Mouse (Mus musculus) midbrain, embryonic 14.5 days (tissue): ENCODE measurements around the gene Ctrc. TPM values are rescaled to one million over a fixed set of nuclear protein-coding genes. Genes with fewer than 3 reads are reported as not detected.
A peak's percentile ranks its signal among the peaks of the same experiment; 100 is the strongest.

Experiments
- ATAC-seq: fragments of 200-750 bp; cut with Nextera tagmentation; 2 replicates; pipeline ENCODE4 v1.8.0; 2017; ENCODE audit warnings: moderate number of reproducible peaks, moderate library complexity; ENCODE audit not compliant: low FRiP score, low TSS enrichment
- DNase-seq: peaks from one replicate; pipeline ENCODE4 v3.0.0-alpha.2; 2015
- H3K27ac ChIP-seq: fragments of 300-500 bp; sonication (generic); replicated peaks from 2 replicates; pipeline ENCODE4 v1.5.1; 2014; ENCODE audit warnings: mild to moderate bottlenecking, low read depth, low read length, moderate library complexity
- H3K27me3 ChIP-seq: fragments of 300-500 bp; sonication (generic); 2 replicates; pipeline ENCODE4 v1.6.1; 2014; ENCODE audit warnings: low read length, control low read depth, mixed read lengths; ENCODE audit not compliant: control insufficient read depth, insufficient read depth
- H3K36me3 ChIP-seq: fragments of 300-500 bp; sonication (generic); 2 replicates; pipeline ENCODE4 v1.6.1; 2014; ENCODE audit warnings: low read length, control low read depth; ENCODE audit not compliant: control insufficient read depth, insufficient read depth
- H3K4me1 ChIP-seq: fragments of 300-500 bp; sonication (generic); 2 replicates; pipeline ENCODE4 v1.6.1; 2014; ENCODE audit warnings: mild to moderate bottlenecking, antibody characterized with exemption, low read length, control low read depth; ENCODE audit not compliant: control insufficient read depth, insufficient read depth
- H3K4me2 ChIP-seq: fragments of 300-500 bp; sonication (generic); 2 replicates; pipeline ENCODE4 v1.6.1; 2014; ENCODE audit warnings: mild to moderate bottlenecking, low read length, moderate library complexity
- H3K4me3 ChIP-seq: fragments of 300-500 bp; sonication (generic); replicated peaks from 2 replicates; pipeline ENCODE4 v1.5.1; 2014; ENCODE audit warnings: low read depth, low read length
- H3K9ac ChIP-seq: fragments of 300-500 bp; sonication (generic); replicated peaks from 2 replicates; pipeline ENCODE4 v1.6.1; 2014; ENCODE audit warnings: mild to moderate bottlenecking, low read length, moderate library complexity
- H3K9me3 ChIP-seq: fragments of 300-500 bp; sonication (generic); 2 replicates; pipeline ENCODE4 v1.6.1; 2016; ENCODE audit warnings: low read length, control low read depth, mixed read lengths; ENCODE audit not compliant: control insufficient read depth
- WGBS: fragments of 180-500 bp; shearing (Covaris S2); extraction: QIAGEN DNeasy Blood & Tissue Kit; methylation state at CpG from one replicate; pipeline ENCODE4 v1.1.7; 2014; 5-methylcytosine and 5-hydroxymethylcytosine counted together
- polyA plus RNA-seq: library from polyadenylated mRNA; unstranded; fragments of >200 nt; fragmentation: Nextera tagmentation; extraction: Ambion mirVana; gene quantifications from 2 replicates; pipeline ENCODE4 v1.2.1, GENCODE M21; 2014

The Ctrc gene
- polyA plus RNA-seq, 1 experiment from 2014 or later = not detected

DNA sequence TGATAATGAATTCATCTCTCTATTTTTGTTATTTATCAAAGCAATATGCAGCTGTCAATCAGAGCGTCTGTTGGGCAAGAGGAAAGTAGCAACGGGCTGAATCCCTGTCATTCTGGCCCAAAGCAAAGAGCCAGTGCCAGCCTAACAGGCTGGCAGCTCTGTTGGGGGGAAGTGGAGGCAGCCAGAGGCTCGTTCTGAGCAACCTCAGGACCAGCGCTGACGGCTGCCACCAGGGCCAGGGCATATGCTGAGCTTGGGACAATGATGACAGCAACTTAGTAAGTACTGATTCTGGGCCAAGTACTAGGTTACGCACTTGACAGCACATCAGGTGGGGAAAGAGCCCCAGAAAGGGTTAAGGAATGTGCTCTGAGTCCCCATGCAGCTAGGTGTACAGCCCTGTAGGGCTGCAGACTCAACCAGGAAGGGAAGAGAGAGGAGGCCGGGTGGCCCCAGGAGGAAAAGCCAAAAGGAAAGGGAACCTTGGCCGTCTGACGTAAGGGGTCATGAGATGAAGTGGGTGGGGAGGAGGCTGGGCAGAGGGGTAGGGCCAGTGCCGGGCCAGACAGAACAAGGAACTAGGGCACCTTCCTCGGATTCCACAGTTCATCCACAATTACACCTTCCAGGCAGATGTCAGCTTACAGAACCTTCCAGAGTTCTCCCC lies 24.6 kb upstream of the Ctrc start:
- Histone ChIP-seq H3K9ac (peak overlapping the region; percentile 20; the same call in 1 of the 2 replicates), H3K27me3 (no peaks in the 10 kb centered on the region), H3K9me3 (no peaks in the 10 kb centered on the region), H3K4me3 (no peak overlapping the region), H3K4me2 (peak overlapping the region; percentile 92; the same call in 1 of the 2 replicates), H3K4me1 (peaks cover 60% of the 10 kb centered on the region), H3K36me3 (0 out of 2 replicates have a peak, but pooled peaks cover 4% of the 10 kb centered on the region), H3K27ac (no peak overlapping the region)
- no peak for DNase-seq
- no peak for ATAC-seq
- WGBS = 62% methylated on average over 11 of the region's 11 CpGs

DNA sequence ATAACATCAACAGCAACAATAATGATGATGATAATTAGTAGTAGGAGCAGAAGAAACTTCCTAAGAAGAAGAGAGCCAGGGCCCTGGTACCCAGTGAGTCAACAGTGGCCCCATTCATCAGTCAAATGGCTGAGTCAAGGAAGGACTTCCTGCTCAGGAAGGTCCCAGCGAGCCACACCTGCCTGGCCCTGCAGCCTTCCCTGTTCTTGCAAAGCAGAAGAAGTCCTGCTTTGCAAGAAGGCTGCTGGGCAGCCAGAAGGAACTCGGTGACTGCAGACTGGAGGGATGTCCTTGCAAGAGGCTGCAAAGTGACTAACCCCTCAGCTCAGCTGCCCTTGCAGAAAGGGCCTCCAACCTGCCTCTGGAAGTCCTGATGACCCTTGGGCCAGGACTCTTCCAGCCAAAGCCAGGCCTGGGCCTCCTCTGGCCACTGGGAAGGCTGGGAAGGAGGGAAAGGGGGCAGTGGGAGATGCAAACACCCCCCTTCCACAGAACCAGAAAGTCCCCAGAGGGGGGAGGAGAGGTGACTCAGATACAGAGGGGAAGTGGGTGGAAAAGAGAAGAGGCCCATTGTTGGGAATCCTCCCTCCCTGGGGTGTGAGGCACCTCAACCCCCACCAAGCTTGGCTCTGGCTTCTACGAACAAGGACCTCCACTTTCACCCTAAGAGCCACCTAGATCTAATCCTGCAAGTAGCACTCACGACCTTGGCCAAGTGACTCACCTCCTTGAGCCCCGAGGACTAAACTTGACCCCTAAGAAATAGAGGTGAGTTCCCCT lies 23.5 kb upstream of the Ctrc start:
- no peaks in the 10 kb centered on the region for H3K27me3 ChIP-seq
- H3K4me2 ChIP-seq = no peak overlapping the region
- H3K4me1 ChIP-seq = peaks cover 53% of the 10 kb centered on the region
- H3K36me3 ChIP-seq = 0 out of 2 replicates have a peak, but pooled peaks cover 4% of the 10 kb centered on the region
- H3K4me3 ChIP-seq = no peak overlapping the region
- no peak overlapping the region for H3K9ac ChIP-seq
- DNase-seq = no peak
- no peak for ATAC-seq
- H3K9me3 ChIP-seq = no peaks in the 10 kb centered on the region
- H3K27ac ChIP-seq = no peak overlapping the region
- 82% methylated on average over 5 of the region's 5 CpGs for WGBS

DNA sequence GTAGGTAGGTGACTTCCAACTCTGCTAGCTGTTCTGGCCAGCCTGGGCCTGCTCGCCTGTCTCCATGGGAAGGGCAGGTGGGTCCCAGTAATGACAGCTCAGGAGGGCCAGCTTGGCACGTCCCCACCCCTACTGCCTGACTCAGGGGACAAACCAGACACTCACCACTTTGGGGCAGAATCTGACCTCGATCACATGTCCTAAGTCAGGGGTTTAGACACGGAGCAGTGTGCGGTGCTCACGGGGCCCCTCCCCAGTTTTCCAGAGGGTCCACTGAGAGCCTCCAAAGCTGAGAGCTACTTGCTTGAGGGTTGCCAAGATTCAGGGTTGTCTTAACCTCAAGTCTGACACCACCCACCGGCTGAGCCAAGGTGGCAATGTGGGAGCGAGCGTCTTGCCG lies 21.9 kb upstream of the Ctrc start:
- WGBS = 80% methylated on average over 10 of the region's 10 CpGs
- H3K9me3 ChIP-seq = no peaks in the 10 kb centered on the region
- H3K4me2 ChIP-seq = no peak overlapping the region
- H3K27me3 ChIP-seq = no peaks in the 10 kb centered on the region
- ATAC-seq (no peak), DNase-seq (no peak)
- peaks cover 43% of the 10 kb centered on the region for H3K4me1 ChIP-seq
- peak overlapping the region; percentile 77 for H3K27ac ChIP-seq
- H3K4me3 ChIP-seq = no peak overlapping the region
- no peak overlapping the region for H3K9ac ChIP-seq
- H3K36me3 ChIP-seq = 0 out of 2 replicates have a peak, but pooled peaks cover 4% of the 10 kb centered on the region

DNA sequence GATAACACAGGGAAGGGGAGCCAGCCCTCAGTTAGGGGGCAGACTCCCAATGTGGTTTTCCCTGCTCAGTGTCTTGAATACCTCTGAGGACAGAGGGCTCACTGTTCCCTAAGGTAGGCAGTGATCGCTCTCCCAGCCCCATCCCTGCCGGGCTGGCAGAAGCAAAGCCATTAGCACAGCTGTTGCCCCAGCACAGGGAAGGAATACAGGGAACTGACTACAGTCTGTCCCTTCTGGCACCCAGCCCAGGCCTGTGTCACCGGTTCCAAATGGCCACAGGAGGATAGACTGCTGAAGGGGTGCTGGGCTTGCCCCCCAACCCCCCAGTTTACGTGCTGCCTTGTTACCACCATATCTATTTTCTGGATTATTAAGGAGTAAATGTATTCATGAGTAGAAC lies 21.3 kb upstream of the Ctrc start:
- Histone ChIP-seq H3K4me1 (peaks cover 38% of the 10 kb centered on the region), H3K4me2 (peak overlapping the region; percentile 20), H3K27ac (peak overlapping the region; percentile 77), H3K36me3 (0 out of 2 replicates have a peak, but pooled peaks cover 4% of the 10 kb centered on the region), H3K9ac (no peak overlapping the region), H3K4me3 (no peak overlapping the region), H3K9me3 (no peaks in the 10 kb centered on the region), H3K27me3 (no peaks in the 10 kb centered on the region)
- DNase-seq (peak; percentile 82), ATAC-seq (peak; percentile 55; the same call in 1 of the 2 replicates)
- 19% methylated on average over 4 of the region's 4 CpGs for WGBS

DNA sequence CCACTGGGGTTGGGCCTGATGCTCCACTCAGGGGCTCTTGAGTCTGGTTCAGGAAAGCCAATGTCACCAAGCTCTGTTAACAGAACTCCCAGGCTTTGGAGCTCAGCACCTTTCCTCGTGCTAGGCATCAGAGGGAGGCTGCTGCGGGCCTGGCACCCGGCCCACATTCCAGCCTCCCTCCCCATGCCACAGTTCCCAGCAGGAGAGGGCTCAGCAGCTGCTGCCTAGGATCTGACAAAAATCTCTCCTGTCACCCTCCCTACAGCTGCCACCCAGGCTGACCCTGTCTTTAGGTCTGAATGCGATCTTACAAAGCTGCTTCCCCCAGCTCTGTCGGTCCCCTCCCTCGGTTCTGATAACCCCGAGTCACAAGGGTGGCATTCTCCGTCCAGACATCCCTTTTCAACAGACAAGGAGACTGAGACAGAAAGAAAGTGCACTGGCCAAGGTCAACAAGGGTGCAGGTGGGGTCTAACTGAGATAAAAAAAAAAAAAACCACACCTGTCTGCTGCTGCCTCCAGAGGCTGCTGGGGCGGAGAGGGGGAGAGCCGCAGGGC lies 20.9 kb upstream of the Ctrc start:
- ATAC-seq = peak; percentile 44
- H3K4me1 ChIP-seq = peaks cover 33% of the 10 kb centered on the region

DNA sequence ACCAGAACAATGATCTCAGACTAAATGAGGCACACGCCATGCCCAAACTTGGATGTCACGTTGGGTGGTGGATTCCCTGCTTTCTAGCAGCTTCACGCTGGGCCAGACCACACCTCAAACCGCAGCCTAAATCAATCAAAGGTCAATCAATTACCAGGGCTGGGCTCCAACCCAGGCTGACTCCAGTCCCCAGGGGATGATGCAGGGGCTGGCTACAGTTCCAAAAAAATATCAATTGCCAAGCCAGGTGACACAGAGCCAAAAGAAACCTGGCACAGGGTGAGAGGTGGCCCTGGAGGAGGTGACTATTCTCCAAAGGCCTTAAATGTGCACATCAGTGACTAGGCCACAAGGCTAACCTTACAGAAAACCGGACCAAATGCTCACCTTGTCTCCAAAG lies 19.4 kb upstream of the Ctrc start:
- H3K4me3 ChIP-seq = no peak overlapping the region
- H3K9ac ChIP-seq = no peak overlapping the region
- H3K27ac ChIP-seq = no peak overlapping the region
- no peak for ATAC-seq
- H3K27me3 ChIP-seq = no peaks in the 10 kb centered on the region
- peaks cover 19% of the 10 kb centered on the region for H3K4me1 ChIP-seq
- no peaks in the 10 kb centered on the region for H3K9me3 ChIP-seq
- WGBS = 94% methylated on average over 5 of the region's 5 CpGs
- no peak overlapping the region for H3K4me2 ChIP-seq
- DNase-seq = no peak
- peaks cover 10% of the 10 kb centered on the region for H3K36me3 ChIP-seq

More for the DNA sequence above, 20.9 kb upstream of the Ctrc start:
- Histone ChIP-seq H3K4me2 (peak overlapping the region; percentile 20), H3K9ac (no peak overlapping the region), H3K27me3 (no peaks in the 10 kb centered on the region), H3K4me3 (no peak overlapping the region), H3K27ac (peak overlapping the region; percentile 77), H3K36me3 (0 out of 2 replicates have a peak, but pooled peaks cover 4% of the 10 kb centered on the region), H3K9me3 (no peaks in the 10 kb centered on the region)
- WGBS = 16% methylated on average over 10 of the region's 10 CpGs
- peak; percentile 70 for DNase-seq

DNA sequence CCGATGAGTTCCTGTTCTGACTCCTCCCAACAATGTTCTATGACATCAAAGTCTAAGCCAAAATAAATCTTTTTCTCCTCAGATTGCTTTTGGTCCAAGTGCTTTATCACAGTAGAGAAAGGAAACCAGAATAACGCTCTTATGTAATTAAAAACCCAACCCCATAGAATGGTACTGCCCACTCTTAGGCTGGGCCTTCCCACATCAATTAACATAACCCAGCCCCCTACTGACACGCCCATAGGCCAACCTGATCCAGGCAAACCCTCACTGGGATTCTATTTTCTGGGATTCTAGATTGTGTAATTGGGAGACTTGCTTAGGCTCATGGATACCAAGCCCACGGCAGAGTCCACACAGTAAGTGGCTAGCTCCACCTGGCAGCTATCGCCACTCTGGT lies 18.8 kb upstream of the Ctrc start:
- Histone ChIP-seq H3K4me1 (peaks cover 16% of the 10 kb centered on the region), H3K36me3 (peaks cover 16% of the 10 kb centered on the region), H3K9me3 (no peaks in the 10 kb centered on the region), H3K9ac (no peak overlapping the region), H3K27ac (no peak overlapping the region), H3K4me3 (no peak overlapping the region), H3K27me3 (no peaks in the 10 kb centered on the region), H3K4me2 (no peak overlapping the region)
- 95% methylated on average over 5 of the region's 5 CpGs for WGBS
- DNase-seq = no peak
- ATAC-seq = no peak

DNA sequence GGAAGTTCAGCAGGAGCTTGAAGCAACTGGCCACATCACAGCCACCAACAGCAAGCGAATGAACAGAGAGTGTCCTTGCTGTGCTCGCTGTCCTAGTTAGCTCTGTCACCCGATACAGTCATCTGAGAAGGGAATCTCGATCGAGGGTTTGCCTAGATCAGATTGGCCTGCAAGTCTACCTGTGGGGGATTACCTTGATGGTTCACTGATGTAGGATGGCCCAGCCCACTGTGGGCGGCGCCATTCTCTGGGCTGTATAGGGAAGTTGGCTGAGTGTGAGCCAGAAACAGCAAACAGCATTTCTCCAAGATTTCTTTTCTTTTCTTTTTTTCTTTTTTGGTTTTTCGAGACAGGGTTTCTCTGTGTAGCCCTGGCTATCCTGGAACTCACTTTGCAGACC lies 18.3 kb upstream of the Ctrc start:
- peaks cover 21% of the 10 kb centered on the region for H3K36me3 ChIP-seq
- DNase-seq = no peak
- 96% methylated on average over 8 of the region's 8 CpGs for WGBS
- H3K9ac ChIP-seq = no peak overlapping the region
- no peak overlapping the region for H3K4me3 ChIP-seq
- H3K27me3 ChIP-seq = no peaks in the 10 kb centered on the region
- peaks cover 12% of the 10 kb centered on the region for H3K4me1 ChIP-seq
- no peak overlapping the region for H3K27ac ChIP-seq
- no peak overlapping the region for H3K4me2 ChIP-seq
- no peaks in the 10 kb centered on the region for H3K9me3 ChIP-seq
- no peak for ATAC-seq
